Mouse (Mus musculus): ENCODE results near the gene Unk.

The Unk gene

DNA sequence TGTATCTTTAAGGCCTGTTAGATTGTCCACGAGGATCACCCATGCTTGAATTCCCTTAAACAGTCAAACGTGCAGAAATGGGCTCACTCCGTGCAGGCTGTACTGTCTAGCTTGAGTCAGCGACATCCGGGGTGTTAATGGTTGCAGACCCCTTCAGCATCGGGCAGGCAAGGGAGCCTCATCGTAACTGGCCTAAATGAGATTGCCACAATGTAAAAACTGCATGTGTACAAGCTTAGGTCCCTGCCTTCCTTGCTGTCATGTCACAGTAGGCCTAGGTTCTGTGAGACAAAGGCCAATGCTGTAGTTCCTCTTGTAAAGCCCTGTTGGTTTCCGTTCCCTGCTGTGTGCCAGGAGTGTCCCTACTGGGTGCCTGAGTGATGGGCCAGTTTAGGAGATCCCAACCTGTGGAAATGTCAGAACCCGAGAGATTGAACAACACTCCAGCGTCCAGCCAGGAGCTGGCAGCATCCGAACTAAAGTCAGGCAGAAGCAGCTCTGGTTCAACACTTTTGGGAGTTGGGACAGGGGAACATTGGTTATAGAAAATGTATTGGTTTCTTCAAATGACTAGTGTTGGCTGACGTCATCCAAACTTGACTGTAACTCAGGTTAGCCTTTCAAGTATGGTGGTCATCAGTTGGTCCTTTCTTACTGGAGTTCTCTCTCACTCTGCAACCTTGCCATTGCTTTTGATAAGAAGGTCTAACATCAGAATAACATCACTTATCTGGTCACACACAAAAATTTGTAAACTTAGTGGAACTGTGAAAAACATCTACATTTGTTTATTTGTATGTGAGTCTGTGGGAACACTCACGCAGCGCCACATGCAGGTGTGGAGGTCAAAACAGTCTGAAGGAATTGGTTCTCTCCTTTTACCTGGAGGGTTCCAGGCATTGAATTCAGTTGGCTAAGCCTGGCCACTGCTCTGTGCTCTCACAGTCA is 1.1 kb downstream of the Unk start:
- DNase-seq: no peak

DNA sequence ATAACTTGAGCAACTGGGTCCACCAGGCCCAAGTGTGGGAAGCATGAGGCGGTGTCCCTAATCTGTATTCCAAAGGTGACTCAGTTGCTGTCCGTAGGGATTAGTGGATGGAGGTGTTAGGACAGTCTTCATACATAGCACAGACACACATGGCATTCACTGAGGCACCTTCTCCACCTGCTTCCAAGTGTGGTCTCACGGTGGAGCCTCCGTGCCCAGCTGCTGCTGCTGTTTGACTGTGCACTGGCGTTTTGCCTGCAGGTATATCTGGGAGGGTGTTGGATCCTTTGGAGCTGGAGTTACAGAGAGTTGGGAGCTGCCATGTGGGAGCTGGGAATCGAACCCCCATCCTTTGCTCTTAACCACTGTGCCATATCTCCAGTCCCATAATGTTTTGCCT is 4.5 kb downstream of the Unk start:
- no peak for DNase-seq

DNA sequence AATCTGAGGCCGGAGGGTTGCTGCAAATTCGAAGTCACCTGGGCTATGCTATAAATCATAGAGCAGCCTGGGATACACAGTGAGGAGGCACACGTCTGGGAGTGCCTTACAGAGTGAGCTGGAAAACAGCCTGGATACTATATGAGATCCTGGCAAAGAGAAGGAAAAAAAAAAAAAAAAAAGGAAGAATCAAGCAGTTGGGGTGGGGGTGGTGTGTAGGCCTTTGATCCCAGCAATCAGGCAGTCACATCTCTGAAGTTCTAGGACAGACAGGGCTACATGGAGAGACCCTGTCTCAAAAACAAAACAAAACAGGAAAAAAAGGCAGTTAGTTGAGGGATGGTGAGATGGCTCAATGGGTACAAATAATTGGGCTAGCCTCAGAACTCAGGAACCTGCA is 6.5 kb downstream of the Unk start:
- DNase-seq: no peak

DNA sequence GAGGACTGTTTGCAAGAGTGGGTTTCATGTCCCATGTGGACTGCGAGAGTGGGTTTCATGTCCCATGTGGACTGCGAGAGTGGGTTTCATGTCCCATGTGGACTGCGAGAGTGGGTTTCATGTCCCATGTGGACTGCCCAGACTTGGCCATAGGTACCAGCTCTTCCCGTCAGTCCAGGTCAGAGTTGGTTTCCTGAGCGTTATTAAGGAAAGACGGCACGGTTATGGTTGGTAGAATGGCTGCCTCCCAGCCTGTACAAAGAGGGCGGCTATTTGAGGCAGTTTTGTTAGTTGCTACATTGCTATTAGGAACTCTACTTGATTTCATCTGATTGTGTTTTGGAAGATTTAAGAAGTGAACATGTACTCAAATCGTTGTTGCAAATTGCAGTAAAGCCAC is 7.7 kb downstream of the Unk start:
- DNase-seq: no peak

DNA sequence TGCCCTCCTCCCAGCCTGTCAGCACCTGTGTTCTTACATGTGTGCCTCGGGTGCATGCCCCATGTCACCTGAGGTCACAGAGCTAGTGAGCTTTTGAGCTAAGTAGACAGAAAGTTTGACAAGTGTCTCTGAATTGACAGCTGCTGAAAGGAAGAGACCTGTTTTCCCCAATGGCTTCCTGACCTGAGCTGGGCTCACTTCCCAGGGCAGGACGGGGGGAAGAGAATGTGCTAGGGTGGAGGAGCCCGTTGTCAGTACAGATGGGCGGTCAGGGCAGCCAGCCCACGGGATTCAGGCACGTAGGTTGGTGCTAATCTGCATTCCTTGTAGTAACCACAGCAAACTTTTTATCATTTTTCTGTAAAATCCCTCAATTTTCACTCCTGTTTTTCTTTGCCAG is 10.5 kb downstream of the Unk start:
- DNase-seq: no peak

- DNase-seq: no peak
Measured at GRCm38 (mm10) chr11:116041833-116042232, 11.7 kb downstream of the Unk start.

DNA sequence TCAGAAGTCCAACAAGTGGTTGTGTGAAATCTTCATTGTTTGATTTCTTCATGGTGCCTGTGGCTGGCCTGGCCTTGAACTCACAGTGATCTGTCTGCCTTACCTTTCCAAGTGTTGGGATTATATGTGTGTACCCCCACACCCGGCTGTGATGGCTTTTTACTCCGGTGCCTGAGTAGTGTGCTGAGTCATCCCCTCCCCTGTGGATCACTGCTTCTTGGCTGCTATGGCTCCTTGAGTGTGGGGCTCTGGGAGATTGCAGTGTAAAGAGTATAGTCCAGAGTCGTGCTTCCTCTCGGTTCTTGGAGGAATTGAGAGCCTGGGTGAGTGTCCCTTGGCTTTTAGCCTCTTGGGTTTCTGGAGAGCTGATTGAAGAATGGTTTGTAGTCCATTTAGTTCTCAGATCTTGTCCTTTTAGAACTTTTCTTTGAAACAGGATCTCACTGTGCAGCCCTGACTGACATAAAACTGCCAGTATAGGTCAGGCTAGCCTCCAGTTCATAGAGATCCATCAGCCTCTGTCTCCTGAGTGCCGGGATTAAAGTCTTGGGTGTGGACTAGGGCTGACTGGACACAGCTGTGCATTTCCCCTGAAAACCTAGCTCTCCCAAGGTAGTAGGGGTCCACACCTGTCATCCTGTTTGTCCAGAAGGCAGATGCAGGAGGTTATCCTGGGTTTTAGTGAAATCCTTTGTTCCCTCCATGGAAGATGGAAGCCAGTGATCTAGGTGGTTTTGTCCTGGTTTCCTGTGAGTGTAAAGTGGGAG is 12.4 kb downstream of the Unk start:
- DNase-seq: no peak

- no peak for DNase-seq
Measured at GRCm38 (mm10) chr11:116043286-116043685, 13.2 kb downstream of the Unk start.

DNA sequence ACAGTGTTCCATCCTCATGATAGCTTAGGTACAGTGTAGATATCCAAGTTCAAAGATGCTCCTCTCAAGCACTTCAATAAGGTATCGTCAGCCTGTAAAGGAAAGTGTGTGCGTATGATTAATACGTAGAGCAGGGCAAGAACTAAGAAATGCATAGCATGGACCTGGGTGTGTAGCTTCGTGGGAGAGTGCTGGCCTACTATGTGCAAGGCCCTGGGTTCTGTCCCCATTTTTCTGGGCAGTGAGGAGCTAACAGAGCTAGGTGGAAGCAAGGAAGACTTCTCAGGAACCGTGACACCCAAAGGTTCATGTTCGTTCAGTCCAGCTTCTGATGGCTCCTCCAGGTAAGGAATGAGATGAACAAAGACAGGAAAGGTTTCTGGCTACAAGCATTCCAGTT is 15.1 kb downstream of the Unk start:
- no peak for DNase-seq

- no peak for DNase-seq
Measured at GRCm38 (mm10) chr11:116049610-116050009, 19.5 kb downstream of the Unk start.

GRCm38 (mm10) chr11:116050196-116050595 is 20.1 kb downstream of the Unk start:
- DNase-seq: no peak

GRCm38 (mm10) chr11:116053510-116054229 is 23.5 kb downstream of the Unk start:
- DNase-seq: no peak

GRCm38 (mm10) chr11:116055873-116056272 is 25.8 kb downstream of the Unk start:
- DNase-seq: no peak

GRCm38 (mm10) chr11:116057237-116057881 is 27.2 kb downstream of the Unk start:
- DNase-seq: no peak

DNA sequence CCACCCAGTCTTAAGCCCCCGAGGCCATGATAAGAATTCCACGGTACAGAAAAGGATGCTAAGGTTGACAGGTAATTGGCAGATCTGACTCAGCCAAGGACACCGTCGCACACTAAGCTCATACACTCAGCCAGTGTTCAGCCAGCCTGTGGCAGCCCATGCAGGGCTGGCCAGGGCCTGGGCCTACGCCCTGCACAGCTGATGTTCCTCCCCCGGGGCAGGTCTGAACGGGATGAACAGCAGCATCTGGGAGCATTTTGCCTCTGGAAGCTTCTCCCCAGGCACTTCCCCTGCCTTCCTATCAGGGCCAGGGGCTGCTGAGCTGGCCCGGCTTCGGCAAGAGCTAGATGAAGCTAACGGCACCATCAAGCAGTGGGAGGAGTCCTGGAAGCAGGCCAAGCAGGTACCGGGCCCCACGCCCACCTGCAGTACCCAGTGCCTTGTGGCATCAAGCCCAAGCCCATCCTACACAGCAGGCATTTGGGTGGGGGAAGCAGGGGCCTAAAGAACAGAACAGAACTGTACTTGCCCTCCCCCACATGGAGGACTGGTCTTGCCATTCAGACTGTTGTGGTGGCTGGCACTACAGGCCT is 28.0 kb downstream of the Unk start:
- no peak for DNase-seq

DNA sequence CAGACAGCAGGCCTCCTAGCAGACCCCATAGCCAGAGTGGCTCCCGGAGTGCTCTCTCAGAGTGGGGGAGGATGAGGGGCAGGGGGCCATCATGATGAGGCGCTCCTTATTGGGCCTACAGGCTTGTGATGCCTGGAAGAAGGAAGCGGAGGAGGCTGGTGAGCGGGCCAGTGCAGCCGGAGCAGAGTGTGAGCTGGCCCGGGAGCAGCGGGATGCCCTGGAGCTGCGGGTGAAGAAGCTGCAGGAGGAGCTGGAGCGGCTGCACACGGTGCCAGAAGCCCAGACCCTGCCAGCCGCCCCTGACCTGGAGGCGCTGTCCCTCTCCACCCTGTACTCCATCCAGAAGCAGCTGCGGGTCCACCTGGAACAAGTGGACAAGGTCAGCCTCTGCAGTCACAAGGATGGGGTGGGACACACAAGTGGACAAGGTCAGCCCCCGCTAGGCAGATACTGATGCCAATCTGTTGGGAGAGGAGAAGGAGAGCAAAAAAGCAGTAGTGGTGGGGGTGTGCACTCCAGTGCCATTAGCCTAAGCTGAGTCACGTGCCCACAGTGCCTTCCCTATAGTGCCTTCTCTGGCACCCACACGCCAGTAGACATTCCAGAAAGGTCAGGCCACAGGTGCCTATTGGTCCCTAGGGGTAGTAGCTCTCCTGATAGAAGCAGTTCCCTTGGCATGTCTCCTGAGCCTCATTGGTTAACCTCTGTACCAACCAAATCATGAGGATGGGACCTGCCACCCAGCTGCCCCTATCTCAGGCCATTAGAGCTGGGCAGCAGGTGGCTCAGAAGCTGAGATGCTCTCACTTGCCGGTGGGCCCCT is 29.0 kb downstream of the Unk start:
- DNase-seq: no peak

GRCm38 (mm10) chr11:116059691-116060025 is 29.5 kb downstream of the Unk start:
- DNase-seq: no peak

- DNase-seq: no peak
Measured at GRCm38 (mm10) chr11:116060596-116060995, 30.5 kb downstream of the Unk start.

GRCm38 (mm10) chr11:116061641-116062415 is 31.7 kb downstream of the Unk start:
- no peak for DNase-seq

GRCm38 (mm10) chr11:116062521-116062920 is 32.4 kb downstream of the Unk start:
- DNase-seq: no peak

- DNase-seq: no peak
Measured at GRCm38 (mm10) chr11:116063562-116063961, 33.4 kb downstream of the Unk start.
